Mouse (Mus musculus) liver, embryonic 18 days (tissue): Measurements from ENCODE around the gene Fam228a. TPM values are rescaled to one million over a fixed set of nuclear protein-coding genes. Genes with fewer than 3 reads are reported as not detected.

Experiments used
- polyA plus RNA-seq: library from polyadenylated mRNA; depleted of rRNA; stranded (reverse); fragments of >200 nt; gene quantifications from 2 replicates; pipeline ENCODE4 v1.2.3, GENCODE M21; 2012; rRNA removed

Gene Fam228a
- polyA plus RNA-seq = 0.02 and 0.09 TPM in 2 replicates

GRCm38 (mm10) chr12:4738031-4738576 lies at the start of gene Fam228a:
Gene Fam228a (minus strand): TSS chr12:4738430.

GRCm38 (mm10) chr12:4768492-4769332 lies 30.5 kb upstream of the Fam228a start, which contains the start of the genes Pfn4 and Fam228b:
Gene Pfn4 (plus strand): TSS chr12:4769022.
Gene Fam228b (minus strand): TSS chr12:4769267.

Other genes starting within 250 kb of the Fam228a start
- gene Itsn2, start 145.8 kb downstream of the Fam228a start, polyA plus RNA-seq = 13.1 and 15.4 TPM in 2 replicates
- gene Gm3625, start 145.5 kb downstream of the Fam228a start, polyA plus RNA-seq = not detected in 2 replicates
- gene Pfn4, start 30.6 kb upstream of the Fam228a start, polyA plus RNA-seq = 0.18 and 0.31 TPM in 2 replicates
- gene Fam228b, start 30.8 kb upstream of the Fam228a start, polyA plus RNA-seq = 0.35 and 0.67 TPM in 2 replicates
- 50.1 and 62.3 TPM in 2 replicates for gene Sf3b6, start 79.1 kb upstream of the Fam228a start, polyA plus RNA-seq
- gene Fkbp1b, start 103.2 kb upstream of the Fam228a start, polyA plus RNA-seq = 9.7 and 11.3 TPM in 2 replicates
- gene Wdcp, start 104.9 kb upstream of the Fam228a start, polyA plus RNA-seq = 8.1 and 8.3 TPM in 2 replicates
- gene Mfsd2b, start 135.9 kb upstream of the Fam228a start, polyA plus RNA-seq = 17.8 and 21.6 TPM in 2 replicates
- 4.4 and 5.0 TPM in 2 replicates for gene Ubxn2a, start 169.3 kb upstream of the Fam228a start, polyA plus RNA-seq
- gene Atad2b, start 178.9 kb upstream of the Fam228a start, polyA plus RNA-seq = 4.7 and 5.2 TPM in 2 replicates